Mouse (Mus musculus) liver, adult (tissue): Measurements from ENCODE around the gene Wee1.

Experiments
- GATA4 ChIP-seq: IDR thresholded peaks from 2 replicates; pipeline ENCODE4 v1.6.1; 2014; ENCODE audit warnings: mild to moderate bottlenecking, low read length; ENCODE audit not compliant: insufficient replicate concordance

Gene Wee1

GRCm38 (mm10) chr7:110121516-110122288 lies at the start of gene Wee1:
TSS of gene Wee1 (plus strand) at chr7:110122046.
- peak; percentile 87; the same call in 1 of the 2 replicates for TF ChIP-seq GATA4

GRCm38 (mm10) chr7:110078168-110078567 lies 43.7 kb upstream of the Wee1 start:
- TF ChIP-seq GATA4, result no peak

- TF ChIP-seq GATA4, result no peak
These were observed 38.3 kb upstream of the Wee1 start for GRCm38 (mm10) chr7:110083386-110084165.

GRCm38 (mm10) chr7:110085217-110085616 lies 36.6 kb upstream of the Wee1 start:
- TF ChIP-seq GATA4, result no peak

- no peak for TF ChIP-seq GATA4
These were observed 33.9 kb upstream of the Wee1 start for GRCm38 (mm10) chr7:110087914-110088313.

GRCm38 (mm10) chr7:110091670-110092069 lies 30.2 kb upstream of the Wee1 start:
- no peak for TF ChIP-seq GATA4

- no peak for TF ChIP-seq GATA4
These were observed 25.5 kb upstream of the Wee1 start for GRCm38 (mm10) chr7:110096332-110096731.

- no peak for TF ChIP-seq GATA4
These were observed 24.6 kb upstream of the Wee1 start for GRCm38 (mm10) chr7:110097106-110097793.

GRCm38 (mm10) chr7:110100854-110101253 lies 21.0 kb upstream of the Wee1 start:
- TF ChIP-seq GATA4, result no peak

- TF ChIP-seq GATA4, result no peak
These were observed 20.6 kb upstream of the Wee1 start for GRCm38 (mm10) chr7:110101266-110101665.

- no peak for TF ChIP-seq GATA4
These were observed 16.8 kb upstream of the Wee1 start for GRCm38 (mm10) chr7:110105041-110105440.

GRCm38 (mm10) chr7:110106633-110107032 lies 15.2 kb upstream of the Wee1 start:
- TF ChIP-seq GATA4, result no peak

GRCm38 (mm10) chr7:110108967-110109610 lies 12.8 kb upstream of the Wee1 start:
- no peak for TF ChIP-seq GATA4

GRCm38 (mm10) chr7:110110061-110110656 lies 11.7 kb upstream of the Wee1 start:
- TF ChIP-seq GATA4, result no peak

- TF ChIP-seq GATA4, result no peak
These were observed 7.1 kb upstream of the Wee1 start for GRCm38 (mm10) chr7:110114699-110115098.
